Mouse (Mus musculus) frontal cortex, postnatal 14 days (tissue): Measurements from ENCODE around the gene Dnajc7.
"Not testable (repeated sequence)": the region's sequence is repeated elsewhere in the genome, so short reads cannot be mapped to it uniquely, and the experiment has no call there.

Experiments
- DNase-seq, 2 experiments: peaks; one replicate each; pipeline ENCODE4 v3.0.0; 2022; ENCODE audit warnings: low spot score in 2 of 2

The Dnajc7 gene

DNA sequence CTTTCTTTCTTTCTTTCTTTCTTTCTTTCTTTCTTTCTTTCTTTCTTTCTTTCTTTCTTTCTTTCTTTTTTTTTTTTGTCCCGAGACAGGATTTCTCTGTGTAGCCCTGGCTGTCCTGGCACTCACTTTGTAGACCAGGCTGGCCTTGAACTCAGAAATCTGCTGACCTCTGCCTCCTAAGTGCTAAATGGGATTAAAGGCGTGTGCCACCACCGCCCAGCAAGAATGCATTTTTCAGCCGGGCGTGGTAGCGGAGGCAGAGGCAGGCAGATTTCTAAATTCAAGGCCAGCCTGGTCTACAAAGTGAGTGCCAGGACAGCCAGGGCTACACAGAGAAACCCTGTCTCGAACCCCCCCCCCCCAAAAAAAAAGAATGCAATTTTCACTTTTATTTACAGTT is 3.1 kb downstream of the Dnajc7 start:
- DNase-seq = not testable (repeated sequence)

DNA sequence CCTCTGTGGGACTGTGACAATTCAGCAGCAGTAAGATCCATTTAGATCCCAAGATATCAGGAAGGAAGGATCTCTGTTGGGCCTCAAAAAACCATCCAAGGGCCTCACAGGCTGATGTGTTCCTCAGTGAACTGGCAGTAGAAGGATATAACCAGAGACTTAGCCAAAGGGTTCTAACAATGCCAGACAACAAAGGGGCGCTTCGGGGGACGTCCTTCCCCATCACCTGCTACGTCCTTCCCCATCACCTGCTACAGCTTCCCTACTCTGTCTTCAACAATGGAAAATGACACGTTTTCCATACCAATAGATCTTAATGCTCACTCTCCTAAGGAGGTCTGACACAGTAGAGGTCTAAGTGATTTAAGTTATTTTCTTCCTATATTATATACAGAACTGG is 3.6 kb downstream of the Dnajc7 start:
- no peak for DNase-seq

DNA sequence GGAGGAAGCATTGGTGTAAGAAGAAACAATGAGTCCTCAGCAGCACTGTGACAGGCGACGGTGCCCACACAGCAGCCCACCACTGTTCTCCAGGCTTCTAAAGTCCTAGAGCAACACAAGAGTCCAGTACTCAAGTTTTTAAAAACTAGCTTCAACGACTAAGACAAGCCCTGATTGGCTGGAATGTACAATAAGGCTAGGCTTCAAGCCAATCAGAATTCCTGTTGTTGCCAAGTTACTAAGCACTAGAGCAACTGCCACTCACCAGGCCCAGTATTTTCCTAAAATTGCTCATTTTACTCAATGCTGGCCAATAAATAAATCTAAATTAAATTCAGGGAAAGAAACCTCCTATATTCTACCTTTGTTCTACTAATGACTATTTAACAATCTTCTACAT is 6.7 kb downstream of the Dnajc7 start:
- no peak for DNase-seq

DNA sequence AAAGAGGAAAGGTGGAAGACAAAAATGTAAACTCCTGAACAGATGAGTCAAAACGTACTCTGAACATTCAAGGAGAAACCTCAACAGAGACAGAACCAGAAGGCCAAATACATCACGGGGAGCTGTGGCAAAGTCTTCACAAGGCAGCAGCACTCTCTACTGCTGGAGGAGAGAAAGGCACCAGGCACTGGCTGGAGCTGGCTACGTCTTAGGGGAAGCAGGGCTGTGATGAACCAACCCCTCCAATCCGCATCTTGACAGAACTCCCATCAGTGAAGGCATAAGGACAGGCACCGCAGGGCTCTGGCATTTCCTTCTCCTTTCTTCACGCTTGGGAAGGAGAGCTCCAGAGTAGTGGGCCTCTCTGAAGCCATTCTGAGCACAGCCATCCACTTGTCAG is 8.3 kb downstream of the Dnajc7 start:
- DNase-seq = no peak

DNA sequence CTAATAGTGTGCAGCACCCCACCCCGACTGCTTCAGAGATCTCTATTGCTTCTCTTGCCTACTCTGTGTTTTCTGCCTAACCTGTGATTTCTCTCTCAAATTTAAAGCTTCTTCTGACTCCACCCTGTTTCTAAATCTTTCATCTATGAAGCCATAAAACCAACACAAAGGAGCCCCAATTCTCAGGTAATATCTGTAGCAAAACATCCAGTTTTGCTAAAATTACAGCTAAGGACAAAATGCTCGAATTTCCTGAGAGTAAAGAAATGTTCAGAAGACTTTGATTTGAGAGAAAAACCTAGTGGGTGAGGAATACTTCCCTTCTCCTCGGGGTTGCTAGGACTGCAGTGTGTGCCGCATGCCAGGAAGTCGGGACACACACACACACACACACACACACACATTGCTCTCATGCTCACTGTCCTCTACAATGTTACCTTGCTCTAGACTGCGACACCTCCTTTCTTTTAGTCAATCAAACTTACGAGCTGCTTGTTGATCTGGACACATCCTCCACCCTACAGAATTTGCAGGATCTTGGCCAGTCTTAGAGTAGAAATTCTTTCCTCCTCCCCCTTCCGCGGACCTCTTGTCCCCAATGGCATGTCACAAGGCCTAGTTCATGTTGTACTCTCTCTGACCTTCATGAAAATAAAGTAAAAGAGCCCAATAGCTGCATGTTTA is 9.8 kb downstream of the Dnajc7 start:
- no peak for DNase-seq

DNA sequence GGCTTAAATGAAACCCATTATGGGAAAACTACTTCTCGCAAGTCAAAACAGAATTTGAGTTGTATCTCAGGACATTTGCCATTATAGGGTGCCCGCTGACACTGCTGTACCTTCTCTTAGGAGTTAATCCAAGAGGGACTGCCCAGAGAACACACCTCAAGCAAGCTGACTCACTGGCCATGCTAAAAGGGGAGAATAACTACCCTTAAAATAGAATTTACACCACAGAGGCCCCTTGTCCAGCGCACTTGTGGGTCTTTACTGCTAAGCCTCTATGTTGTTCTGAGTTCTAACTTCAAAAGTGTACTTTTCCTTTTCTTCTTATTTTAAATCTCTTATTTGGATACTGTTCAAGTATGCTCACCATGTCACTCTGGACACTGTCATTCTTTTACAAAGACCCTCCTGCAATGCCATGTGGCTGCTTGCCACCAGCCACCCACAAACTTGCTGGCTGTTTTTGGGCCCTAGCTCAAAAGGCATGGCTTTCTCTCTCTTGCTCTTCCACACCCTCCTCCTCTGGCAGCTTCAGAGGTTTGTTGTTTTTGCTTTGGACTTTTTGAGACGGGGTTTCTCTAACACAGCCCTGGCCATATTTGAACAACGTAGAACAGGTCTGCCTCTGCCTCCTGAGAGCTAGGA is 10.5 kb downstream of the Dnajc7 start:
- DNase-seq = no peak

DNA sequence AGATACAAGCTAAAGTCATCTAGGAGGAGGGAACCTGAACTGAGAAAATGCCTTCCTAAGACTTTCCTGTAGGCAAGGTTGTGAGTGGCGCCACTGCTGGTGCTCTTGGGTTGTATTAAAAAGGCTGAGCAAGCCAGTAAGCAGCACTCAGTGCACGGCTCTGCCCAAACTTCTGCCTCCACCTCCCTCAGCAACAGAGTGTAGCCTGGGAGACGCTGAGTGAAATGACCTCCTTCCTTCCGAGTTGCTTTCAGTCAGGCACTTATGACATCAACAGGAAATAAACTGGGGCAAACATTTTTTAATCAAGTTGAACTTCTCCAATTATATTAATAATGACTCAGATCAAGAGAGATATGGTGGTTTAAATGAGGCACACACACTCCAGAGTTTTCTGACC is 11.2 kb downstream of the Dnajc7 start:
- DNase-seq = no peak

DNA sequence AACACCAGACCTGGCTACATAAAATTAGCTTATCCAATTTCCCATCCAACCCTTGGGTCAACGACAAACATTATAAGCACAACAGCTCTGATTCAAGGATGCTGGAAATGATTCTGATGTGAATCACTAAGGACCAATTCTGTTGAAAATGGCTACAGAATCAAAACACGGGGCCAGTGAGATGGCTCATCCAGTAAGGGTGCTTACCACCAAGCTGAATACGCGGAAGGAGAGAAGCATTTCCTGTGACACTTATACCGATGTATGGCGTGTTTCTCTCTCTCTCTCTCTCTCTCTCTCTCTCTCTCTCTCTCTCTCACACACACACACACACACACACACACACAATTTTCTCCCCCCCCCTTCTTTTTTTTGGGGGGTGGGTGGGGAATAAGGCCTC is 12.8 kb downstream of the Dnajc7 start:
- no peak for DNase-seq

DNA sequence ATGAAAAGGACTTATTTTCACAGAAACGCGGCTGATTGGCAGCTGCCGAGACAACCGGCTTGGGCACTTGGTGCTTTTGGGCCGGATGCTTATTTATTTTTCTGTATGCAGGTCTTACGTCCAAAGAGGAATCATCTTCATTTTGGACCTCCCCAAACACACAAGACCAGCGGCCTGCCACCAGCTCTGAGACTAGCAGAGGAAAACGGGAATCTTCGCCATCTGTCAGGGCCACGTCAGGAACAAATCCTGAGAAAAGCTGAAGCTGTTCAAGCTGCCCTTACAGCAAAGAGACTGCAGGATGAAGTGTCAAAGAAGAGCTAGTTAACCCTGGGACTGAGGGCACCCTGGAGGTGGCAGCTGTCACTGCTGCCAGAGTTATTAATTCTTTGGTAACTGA is 14.5 kb downstream of the Dnajc7 start:
- DNase-seq = no peak

DNA sequence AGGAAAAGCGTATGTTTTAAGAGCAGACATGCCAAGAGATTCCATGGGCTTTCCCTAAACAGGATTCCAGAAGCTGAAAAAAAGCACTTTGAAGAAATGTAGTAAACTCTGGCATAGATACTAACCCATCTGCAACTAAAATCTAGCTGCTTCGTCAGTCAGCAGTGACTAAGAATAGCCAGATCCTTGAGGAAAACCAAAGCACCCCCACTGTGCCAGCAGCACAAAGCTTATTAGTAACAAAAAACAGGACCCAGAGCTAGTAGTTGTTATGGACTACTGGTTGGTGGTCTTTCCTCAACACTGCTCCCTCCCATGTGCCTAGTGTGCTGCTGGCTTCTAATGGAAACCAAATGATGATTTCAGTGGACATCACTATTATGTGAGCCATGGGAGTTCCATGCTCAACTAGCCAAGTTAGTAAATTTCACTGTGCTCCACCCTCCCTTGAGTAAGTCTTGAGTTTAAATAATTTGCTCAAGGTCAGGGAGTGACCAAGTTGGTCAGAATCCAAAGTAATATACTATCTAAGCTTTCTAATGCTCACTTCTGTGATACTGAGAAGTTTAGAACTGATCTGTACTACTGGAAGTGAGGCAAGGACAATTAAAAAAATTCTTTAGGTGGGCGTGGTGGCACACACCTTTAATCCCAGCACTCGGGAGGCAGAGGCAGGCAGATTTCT is 15.5 kb downstream of the Dnajc7 start:
- no peak for DNase-seq

DNA sequence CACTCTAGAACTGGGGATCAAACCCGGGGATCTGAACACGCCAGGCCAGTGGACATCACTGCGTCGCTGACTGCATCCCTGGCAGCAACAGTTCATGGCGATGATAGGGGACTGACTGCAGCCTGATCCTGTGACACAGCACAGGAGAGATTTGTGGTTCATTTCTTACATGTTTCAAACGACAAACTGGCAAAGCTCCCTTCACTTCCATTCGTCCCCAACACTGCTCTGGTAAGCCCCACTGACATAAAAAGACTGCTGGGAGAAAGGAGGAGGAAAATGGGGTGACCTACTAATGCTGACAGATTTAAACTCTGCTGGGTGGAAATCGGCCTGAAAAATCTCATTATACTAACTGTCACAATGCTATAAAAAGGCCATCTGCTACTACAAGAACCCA is 16.2 kb downstream of the Dnajc7 start:
- DNase-seq = no peak

DNA sequence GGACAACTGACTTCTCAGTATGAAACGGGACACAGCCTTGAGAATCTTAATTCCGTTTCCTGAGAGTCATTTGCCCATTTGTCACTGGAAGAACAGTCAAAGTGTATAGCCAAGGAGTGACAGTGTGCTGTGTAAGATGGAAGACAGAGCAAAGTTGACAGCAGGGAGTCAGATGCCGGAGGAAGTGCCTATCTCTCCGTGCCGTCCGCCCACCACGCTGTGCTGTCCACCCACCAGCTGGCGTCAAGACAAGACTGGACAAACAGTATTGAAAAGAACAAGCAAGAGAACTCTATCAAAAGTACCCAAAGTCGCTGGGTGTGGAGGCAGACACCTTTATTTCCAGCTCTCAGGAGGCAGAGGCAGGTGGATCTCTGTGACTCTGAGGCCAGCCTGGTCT is 16.8 kb downstream of the Dnajc7 start:
- no peak for DNase-seq

DNA sequence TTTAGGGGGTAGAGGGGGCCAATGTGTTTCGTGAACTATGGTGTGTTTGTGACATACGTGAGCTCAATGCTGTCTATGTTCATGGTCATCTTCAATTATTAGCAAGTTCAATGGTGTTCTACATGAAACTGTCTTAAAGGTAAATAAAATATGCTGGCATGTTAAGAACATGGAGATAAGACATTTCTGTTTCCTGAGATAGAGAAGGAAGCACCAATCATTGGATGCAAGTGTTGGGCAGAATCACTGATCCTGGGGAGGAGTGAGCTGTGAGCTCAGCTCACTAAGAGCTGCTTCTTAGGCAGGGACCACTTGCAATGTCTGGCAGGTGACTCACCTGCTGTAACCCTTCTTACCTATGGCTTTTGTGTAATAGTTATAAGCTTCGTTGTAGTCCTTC is 18.6 kb downstream of the Dnajc7 start:
- no peak for DNase-seq

DNA sequence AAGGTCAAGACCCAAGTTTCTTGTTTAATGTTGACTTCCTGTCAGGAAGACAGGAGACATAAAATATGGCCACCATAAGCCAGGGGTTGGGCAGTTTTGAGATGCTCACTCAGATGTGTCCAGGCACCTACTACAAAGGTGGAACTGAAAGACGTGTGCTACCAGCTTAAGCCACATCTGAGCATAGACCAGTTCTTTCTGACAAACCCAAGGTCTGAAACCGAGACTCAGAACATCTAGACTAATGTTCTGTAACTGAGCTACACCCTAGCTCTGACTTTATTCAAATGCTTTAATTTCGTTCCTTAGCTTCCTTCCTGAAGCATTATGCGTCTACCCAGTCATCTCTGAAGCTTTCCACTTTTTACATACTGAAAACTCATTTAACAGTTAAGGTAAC is 21.9 kb downstream of the Dnajc7 start:
- DNase-seq = no peak

DNA sequence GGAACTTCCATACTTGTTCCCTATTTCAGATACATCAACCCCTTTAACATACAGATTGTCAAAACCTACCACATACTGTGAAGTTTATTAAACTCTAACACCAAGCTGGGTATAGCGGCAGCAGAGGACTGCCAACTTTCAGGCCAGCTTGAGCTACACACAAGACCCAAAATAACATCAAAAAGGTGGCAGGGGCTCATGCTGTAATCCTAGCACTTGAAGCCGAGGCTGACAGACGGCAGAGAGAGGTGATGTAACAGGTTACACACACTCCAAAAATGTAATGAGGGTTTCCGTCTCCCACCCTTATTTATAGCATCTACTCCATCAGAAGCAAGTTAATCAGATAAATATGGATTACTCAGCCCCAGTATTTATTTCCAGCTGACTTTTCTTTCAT is 24.4 kb downstream of the Dnajc7 start:
- no peak for DNase-seq

DNA sequence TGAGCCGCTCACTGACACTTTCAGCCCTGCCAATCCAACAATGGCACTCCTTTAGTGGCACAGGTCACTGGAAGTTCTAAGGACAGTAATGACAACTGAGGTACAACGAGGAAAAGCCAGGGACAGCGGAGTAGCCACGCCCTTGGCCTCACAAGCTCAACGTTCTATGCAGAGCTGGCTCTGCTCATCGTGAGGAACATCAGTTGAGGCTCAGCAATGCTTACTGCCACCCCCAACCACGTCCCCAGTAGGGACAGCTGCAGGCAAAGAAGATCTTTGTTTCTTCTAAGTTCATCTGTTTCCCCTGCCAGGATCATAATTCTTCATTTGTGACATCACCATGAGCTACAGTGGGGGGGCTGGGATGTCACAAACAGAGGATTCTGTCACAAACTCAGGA is 25.4 kb downstream of the Dnajc7 start:
- no peak for DNase-seq

DNA sequence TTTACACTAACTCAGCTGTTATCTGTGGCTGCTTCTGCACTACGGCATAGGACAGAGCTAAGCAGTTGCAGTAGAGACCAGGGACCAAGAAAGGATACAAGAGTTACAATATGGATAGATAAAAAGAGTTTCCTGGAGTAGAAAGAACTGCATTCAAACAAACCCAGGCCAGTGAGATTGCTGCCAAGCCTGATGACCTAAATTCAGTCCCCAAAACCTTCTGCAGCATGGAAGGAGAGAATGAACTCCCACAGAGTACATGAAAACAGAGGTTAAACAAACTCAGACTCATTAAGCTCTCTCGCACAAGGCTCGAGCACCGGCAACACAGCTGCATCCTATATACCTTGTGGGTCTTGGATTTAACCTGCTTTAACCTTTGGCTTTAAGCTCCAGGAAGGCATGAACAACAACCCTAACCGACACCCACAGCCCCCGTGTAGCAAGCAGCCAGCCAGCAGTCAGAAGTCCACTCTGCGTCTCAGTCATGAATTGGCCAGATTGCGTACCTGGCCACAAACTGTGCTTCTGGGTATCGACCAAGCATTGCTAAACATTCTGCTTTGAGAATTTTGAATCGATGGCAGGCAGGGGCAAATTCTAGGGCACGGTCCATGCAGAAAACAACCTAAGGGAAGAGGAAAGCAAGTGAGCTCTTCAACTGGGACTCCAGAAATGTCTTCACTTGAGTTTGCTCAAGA is 27.5 kb downstream of the Dnajc7 start:
- DNase-seq = no peak

DNA sequence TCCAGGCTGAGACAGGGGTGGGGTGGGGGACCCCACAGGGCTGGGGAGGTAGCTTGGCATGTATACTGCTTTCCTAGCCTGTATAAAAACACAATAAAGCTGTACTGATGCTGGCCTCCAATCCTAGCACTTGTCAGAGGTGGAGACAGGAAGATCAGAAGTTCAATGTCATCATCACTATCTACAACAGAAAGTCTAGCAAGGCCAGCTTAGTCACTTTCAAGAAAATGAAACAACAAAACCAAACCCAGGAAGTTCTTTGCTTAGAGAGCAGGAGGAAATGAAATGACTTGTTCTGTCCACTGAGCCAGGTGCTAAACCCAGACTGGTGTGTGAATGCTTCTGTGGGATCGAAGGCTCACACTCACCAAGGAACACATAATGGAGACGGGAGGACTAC is 31.5 kb downstream of the Dnajc7 start:
- DNase-seq = no peak

DNA sequence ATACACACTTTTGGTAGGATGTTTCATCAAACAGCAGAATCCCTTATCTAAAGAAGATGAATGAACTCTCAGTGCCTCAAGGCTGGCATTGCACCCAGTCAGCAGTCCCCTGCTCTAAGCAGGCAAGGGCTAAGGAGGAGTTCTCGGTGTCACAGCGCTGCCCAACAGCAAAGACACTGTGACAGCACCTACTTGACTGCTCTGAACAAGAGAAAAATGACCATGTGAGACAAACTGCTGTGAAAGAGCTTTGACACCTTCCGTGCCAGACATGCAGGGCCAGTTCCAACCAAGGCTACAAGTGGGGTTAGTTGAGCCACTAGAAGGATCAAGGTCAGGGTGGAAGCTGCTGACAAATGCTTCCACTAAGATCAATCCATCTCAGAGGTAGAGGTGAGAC is 34.8 kb downstream of the Dnajc7 start:
- DNase-seq = no peak

DNA sequence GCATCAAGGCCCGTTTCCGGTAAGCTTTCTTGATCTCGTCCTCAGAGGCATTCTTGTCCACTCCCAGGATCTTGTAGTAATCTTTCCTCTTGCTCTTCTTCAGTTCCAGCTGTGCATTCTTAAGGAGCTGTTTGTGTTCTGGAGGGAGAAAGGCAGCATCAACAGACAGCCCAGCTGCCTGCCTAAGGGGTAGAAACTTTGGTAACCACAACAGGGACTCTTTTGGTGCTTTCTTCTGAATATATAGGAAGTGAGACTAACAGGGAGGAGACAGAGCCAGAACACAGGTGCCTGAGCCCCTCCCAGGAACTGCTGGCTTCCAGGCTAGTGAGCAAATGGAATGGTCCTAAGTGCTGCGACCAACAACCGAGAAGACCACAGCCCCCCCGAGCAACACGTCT is 35.4 kb downstream of the Dnajc7 start:
- no peak for DNase-seq

DNA sequence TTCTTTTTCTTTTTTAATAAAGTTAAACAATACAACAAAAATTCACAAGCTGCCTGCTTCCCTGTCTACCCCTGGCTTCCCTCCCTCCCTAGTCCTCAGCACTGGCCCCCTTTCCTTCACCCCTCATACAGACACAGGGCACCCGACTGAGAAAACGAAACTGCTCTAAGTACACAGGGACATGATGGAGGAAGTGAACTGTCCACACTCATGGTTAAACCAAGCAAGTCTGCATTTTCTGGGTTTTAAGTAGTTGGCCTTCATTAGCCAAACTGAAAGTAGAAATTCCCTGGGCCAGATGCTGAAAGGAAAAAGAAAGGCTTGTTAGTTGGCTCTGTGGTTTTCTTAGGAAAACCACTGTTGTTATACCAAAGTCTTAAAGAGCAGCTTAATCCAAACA is 37.1 kb downstream of the Dnajc7 start:
- no peak for DNase-seq

DNA sequence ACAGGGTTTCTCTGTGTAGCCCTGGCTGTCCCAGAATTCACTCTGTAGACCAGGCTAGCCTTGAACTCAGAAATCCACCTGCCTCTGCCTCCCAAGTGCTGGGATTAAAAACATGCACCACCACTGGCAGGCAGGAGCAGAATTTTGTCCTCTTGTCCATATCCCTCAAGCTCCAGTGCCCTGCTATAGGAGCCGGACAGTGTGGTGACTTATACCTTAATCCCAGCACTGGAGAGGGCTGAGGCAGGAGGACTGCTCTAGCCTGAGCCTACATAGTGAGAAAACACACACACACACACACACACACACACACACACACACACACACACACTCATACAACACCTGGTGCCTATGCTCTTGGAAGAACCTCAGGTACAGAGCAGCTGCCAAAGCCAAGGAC is 37.6 kb downstream of the Dnajc7 start:
- not testable (repeated sequence) for DNase-seq

DNA sequence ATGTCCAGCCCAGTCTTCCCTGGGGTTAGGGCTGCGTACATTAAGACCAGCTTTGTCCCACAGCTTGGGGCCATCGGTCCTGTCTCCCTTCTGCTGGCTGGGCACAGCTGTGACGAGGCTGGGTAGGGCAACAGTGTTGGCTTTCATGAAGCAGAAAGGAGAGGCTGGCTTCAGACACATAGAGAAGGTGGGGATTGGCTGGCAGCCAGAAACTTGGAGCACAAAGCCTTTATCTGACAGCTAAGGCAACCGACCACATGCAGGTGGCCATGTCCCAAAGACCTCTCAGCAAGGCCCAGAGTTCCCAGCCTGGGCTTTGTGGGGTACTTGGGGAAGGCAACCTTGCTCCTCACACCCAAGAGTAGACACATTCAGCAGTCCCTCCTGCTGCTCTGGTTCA is 38.2 kb downstream of the Dnajc7 start:
- peak in 1 of 2 experiments; percentile 56 for DNase-seq
